Mouse (Mus musculus) Patski (cell line): ENCODE measurements around the gene Fabp2. TPM values are rescaled to one million over a fixed set of nuclear protein-coding genes. Genes with fewer than 3 reads are reported as not detected.
"Not testable (repeated sequence)": the region's sequence is repeated elsewhere in the genome, so short reads cannot be mapped to it uniquely, and the experiment has no call there.

Source experiments
- ATAC-seq: fragments of 100-300 bp; one replicate; pipeline ENCODE4 v1.8.0; 2021
- CTCF ChIA-PET: fragments of 350-600 bp; sonication (Branson Sonifier 250); formaldehyde crosslinking; loops from one replicate; lab custom pipeline; 2022; ENCODE audit warnings: inconsistent platforms; lab: Charles Lee
- POLR2A ChIA-PET: fragments of 350-600 bp; sonication (Branson Sonifier 250); formaldehyde crosslinking; loops from one replicate; lab custom pipeline; 2022; ENCODE audit warnings: antibody characterized with exemption, inconsistent platforms; lab: Charles Lee
- DNase-seq: peaks from one replicate; pipeline ENCODE4 v3.0.0-alpha.2; 2011; ENCODE audit warnings: low read depth, low spot score
- H3K27me3 ChIP-seq: fragments of 371-371 bp; one replicate; pipeline ENCODE4 v1.5.1; 2021
- CTCF ChIP-seq: fragments of 100-300 bp; IDR thresholded peaks from one replicate; pipeline ENCODE4 v1.5.1; 2021
- in situ Hi-C: fragments of 300-500 bp; cut with MboI; formaldehyde crosslinking; loops from 3 replicates; pipeline ENCODE4 v1.11.1; 2018; ENCODE audit warnings: low pct_unique_long_range_greater_than_20kb, mixed read lengths
- polyA plus RNA-seq: library from polyadenylated mRNA; unstranded; gene quantifications from one replicate; pipeline ENCODE4 v1.2.3, GENCODE M21; 2021

Fabp2 gene
- polyA plus RNA-seq, 1 experiment from 2014 or later: not detected

- POLR2A ChIA-PET: interaction anchor here (0.6 to 0.9 kb wide), 2 partner anchors 148 to 341 kb away, joined by 3 read pairs; no protein-coding TSS in a partner anchor
- no peaks in the 10 kb centered on the region for H3K27me3 ChIP-seq
- no peak for ATAC-seq
- in situ Hi-C loops: loop anchor here (25.0 kb wide), 1 partner anchor 606 kb away; no protein-coding TSS in a partner anchor
- CTCF ChIA-PET: interaction anchor here (1.4 kb wide), 1 partner anchor 12 kb away, joined by 5 read pairs; no protein-coding TSS in a partner anchor
- TF ChIP-seq CTCF: no peak
- DNase-seq: no peak
Observed at GRCm38 (mm10) chr3:122918672-122919071, 23.8 kb downstream of the Fabp2 start.

- ChIA-PET CTCF (interaction anchor here (0.8 to 1.4 kb wide), 4 partner anchors 12 to 51 kb away, joined by 3 to 5 read pairs (median 3); no protein-coding TSS in a partner anchor), POLR2A (interaction anchor here (0.6 to 0.9 kb wide), 2 partner anchors 148 to 342 kb away, joined by 3 read pairs; no protein-coding TSS in a partner anchor)
- DNase-seq: no peak
- H3K27me3 ChIP-seq: no peaks in the 10 kb centered on the region
- TF ChIP-seq CTCF: no peak
- no peak for ATAC-seq
- in situ Hi-C loops: loop anchor here (25.0 kb wide), 1 partner anchor 607 kb away; no protein-coding TSS in a partner anchor
Observed at GRCm38 (mm10) chr3:122919260-122919659, 24.4 kb downstream of the Fabp2 start, which contains the start of gene Gm10959. Gm10959 (minus strand) TSS chr3:122919360.

- CTCF ChIA-PET: interaction anchor here (0.7 to 2.7 kb wide), 9 partner anchors 11 to 273 kb away, joined by 3 to 13 read pairs (median 3); no protein-coding TSS in a partner anchor
Observed at GRCm38 (mm10) chr3:122920572-122921435, 25.9 kb downstream of the Fabp2 start.

GRCm38 (mm10) chr3:122921676-122922527, 27.0 kb downstream of the Fabp2 start:
- in situ Hi-C loops: loop anchor here (25.0 kb wide), 1 partner anchor 610 kb away; no protein-coding TSS in a partner anchor
- ATAC-seq (peak; percentile 64), DNase-seq (no peak)
- TF ChIP-seq CTCF: no peak
- no peaks in the 10 kb centered on the region for H3K27me3 ChIP-seq
- ChIA-PET POLR2A (interaction anchor here (1.6 kb wide), 1 partner anchor 63 kb away, joined by 3 read pairs; no protein-coding TSS in a partner anchor), CTCF (interaction anchor here (0.8 to 2.7 kb wide), 14 partner anchors 9 to 274 kb away, joined by 3 to 13 read pairs (median 4); no protein-coding TSS in a partner anchor)

More at GRCm38 (mm10) chr3:122920572-122921435, 25.9 kb downstream of the Fabp2 start:
- in situ Hi-C loops: loop anchor here (25.0 kb wide), 1 partner anchor 609 kb away; no protein-coding TSS in a partner anchor
- ATAC-seq (peak; percentile 3), DNase-seq (no peak)
- TF ChIP-seq CTCF: no peak
- POLR2A ChIA-PET: interaction anchor here (0.6 to 1.6 kb wide), 3 partner anchors 64 to 173 kb away, joined by 3 to 4 read pairs (median 3); no protein-coding TSS in a partner anchor
- H3K27me3 ChIP-seq: no peaks in the 10 kb centered on the region

DNA sequence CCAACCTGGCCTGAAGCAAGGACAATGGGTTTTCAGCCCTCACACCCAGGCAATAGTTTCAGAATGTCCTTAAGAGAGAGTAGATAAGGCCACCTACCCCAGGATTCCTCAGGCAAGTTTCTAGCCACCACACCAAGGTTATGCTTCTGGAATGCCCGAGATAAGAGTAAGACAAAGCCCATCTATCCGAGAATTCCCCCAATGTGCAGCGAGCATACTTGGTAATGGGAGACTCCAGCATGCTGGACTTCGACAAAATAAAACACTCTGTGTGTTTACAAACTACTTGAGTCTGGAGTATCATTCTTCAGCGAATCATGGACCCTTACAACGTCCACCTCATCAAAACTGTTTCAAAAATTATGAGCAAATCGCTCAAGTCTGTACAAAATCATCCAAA, 28.3 kb downstream of the Fabp2 start:
- POLR2A ChIA-PET: interaction anchor here (0.6 kb wide), 1 partner anchor 196 kb away, joined by 7 read pairs; no protein-coding TSS in a partner anchor
- in situ Hi-C loops: loop anchor here (25.0 kb wide), 1 partner anchor 611 kb away; no protein-coding TSS in a partner anchor
- ATAC-seq (no peak), DNase-seq (no peak)
- no peaks in the 10 kb centered on the region for H3K27me3 ChIP-seq
- CTCF ChIA-PET: interaction anchor here (1.1 to 1.8 kb wide), 2 partner anchors 16 to 19 kb away, joined by 4 to 5 read pairs; no protein-coding TSS in a partner anchor
- no peak for TF ChIP-seq CTCF

DNA sequence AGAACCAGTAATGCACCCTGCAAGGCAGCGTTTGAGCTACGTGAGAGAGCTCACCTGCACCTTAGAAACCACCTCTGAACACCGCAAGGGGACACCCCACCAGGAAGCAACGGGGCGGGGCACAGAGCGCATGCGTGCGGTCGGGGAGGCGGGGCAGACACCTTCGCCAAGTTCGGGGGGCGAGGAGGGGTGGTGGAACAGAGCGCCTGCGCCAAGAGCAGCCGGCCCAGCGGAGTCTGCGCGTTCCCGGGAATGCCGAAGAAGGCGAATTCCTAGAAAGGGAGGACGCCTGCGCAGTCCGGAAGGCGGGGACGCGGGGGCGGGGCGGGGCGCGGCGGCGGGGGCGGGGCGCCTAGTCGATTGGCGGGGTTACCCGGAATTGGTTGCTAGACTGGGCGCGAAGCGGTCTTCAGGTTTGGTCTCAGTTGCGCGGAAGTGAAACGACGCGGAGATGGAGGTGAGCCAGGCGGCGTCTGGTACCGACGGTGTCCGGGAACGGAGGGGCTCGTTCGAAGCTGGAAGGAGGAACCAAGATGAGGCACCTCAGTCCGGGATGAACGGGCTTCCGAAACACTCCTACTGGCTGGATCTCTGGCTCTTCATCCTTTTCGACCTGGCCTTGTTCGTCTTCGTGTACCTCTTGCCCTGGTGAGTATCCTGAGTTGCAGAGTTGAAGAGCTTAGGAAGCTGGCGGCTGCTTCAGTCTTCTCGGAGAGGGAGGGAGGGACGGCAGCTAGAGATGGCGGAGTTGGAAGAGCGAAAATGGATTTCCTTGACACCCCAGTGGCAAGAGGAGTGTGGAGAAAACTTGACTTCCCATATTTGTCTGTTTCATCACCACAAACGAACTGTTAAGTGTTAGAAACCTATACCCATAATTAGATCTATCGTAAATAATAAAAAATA, 29.4 kb downstream of the Fabp2 start, which contains the start of gene 1810037I17Rik:
TSS of gene 1810037I17Rik (plus strand) at position 195 of the 906 bp plus-strand sequence.
- H3K27me3 ChIP-seq: no peaks in the 10 kb centered on the region
- peak; percentile 71 for ATAC-seq
- no peak for TF ChIP-seq CTCF
- peak; percentile 92 for DNase-seq
- POLR2A ChIA-PET: no interaction called here
- in situ Hi-C loops: loop anchor here (25.0 kb wide), 1 partner anchor 612 kb away; no protein-coding TSS in a partner anchor
- CTCF ChIA-PET: interaction anchor here (0.9 to 1.0 kb wide), 2 partner anchors 20 to 235 kb away, joined by 3 to 4 read pairs; no protein-coding TSS in a partner anchor

DNA sequence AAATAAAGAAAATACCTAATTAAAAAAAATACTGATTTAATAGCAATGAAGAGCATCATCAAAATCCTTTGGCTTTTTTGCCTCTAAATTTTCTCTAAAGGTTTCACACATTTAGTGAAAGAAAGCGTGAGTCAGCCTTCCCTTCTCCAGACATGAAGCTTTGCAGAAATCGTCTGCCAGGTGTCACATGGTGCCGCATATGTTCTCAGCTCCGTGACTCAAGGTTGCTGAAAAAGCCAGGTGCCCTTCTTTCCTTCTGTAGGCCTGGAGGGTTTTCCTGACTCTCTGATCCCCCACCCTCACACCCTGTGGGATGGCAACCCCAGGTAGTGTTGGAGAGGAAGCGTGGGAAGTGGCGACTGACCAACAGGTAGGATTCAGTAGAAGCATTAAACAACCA, 34.9 kb downstream of the Fabp2 start:
- in situ Hi-C loops: loop anchor here (25.0 kb wide), 1 partner anchor 433 kb away; no protein-coding TSS in a partner anchor
- DNase-seq (no peak), ATAC-seq (no peak)
- TF ChIP-seq CTCF: no peak
- CTCF ChIA-PET: no interaction called here
- POLR2A ChIA-PET: no interaction called here
- no peaks in the 10 kb centered on the region for H3K27me3 ChIP-seq

GRCm38 (mm10) chr3:122932466-122932865, 37.6 kb downstream of the Fabp2 start:
- DNase-seq (no peak), ATAC-seq (no peak)
- CTCF ChIA-PET: interaction anchor here (1.2 to 2.0 kb wide), 2 partner anchors 11 to 128 kb away, joined by 3 to 7 read pairs; no protein-coding TSS in a partner anchor
- POLR2A ChIA-PET: interaction anchor here (1.7 kb wide), 1 partner anchor 11 kb away, joined by 3 read pairs; no protein-coding TSS in a partner anchor
- no peak for TF ChIP-seq CTCF
- H3K27me3 ChIP-seq: no peaks in the 10 kb centered on the region
- in situ Hi-C loops: loop anchor here (25.0 kb wide), 1 partner anchor 430 kb away; no protein-coding TSS in a partner anchor

DNA sequence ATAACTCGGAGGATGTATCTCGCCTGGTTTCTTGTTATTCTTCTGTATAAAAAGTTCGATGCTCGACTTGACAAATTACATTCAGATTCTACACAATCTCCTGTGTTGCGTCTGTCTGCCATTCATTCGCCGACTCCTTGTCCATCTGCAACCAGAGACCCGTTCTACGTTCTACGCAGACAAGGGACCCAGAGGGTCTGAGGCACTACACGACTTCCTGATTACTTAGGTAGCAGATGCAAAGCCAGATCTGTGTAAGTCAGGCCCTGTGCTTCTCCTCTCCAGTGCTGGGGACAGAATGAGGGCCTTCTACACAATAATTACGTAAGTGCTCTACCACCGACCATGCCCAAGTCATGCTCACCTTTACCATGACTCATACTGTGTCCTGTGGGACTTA, 42.3 kb downstream of the Fabp2 start:
- ATAC-seq, H3K27me3 ChIP-seq, DNase-seq: not testable (repeated sequence)
- ChIA-PET POLR2A (interaction anchor here (0.9 kb wide), 1 partner anchor 166 kb away, joined by 3 read pairs; no protein-coding TSS in a partner anchor), CTCF (interaction anchor here (1.9 kb wide), 1 partner anchor 10 kb away, joined by 5 read pairs; no protein-coding TSS in a partner anchor)
- in situ Hi-C loops: loop anchor here (25.0 kb wide), 1 partner anchor 425 kb away; no protein-coding TSS in a partner anchor
